Mouse (Mus musculus) forebrain, embryonic 14.5 days (tissue): ENCODE data around the gene Katnb1. TPM values are rescaled to one million over a fixed set of nuclear protein-coding genes. Genes with fewer than 3 reads are reported as not detected.

ENCODE experiments used
- ATAC-seq: fragments of 200-750 bp; cut with Nextera tagmentation; 2 replicates; pipeline ENCODE4 v1.8.0; 2017; ENCODE audit warnings: mild to moderate bottlenecking, moderate library complexity
- DNase-seq: peaks from one replicate; pipeline ENCODE4 v3.0.0-alpha.2; 2015; ENCODE audit warnings: low spot score
- H3K27ac ChIP-seq: fragments of 300-500 bp; sonication (generic); 2 replicates; pipeline ENCODE4 v1.5.1; 2014; ENCODE audit warnings: low read depth, mild to moderate bottlenecking, control low read depth, low read length, moderate library complexity
- H3K27me3 ChIP-seq: fragments of 300-500 bp; sonication (generic); replicated peaks from 2 replicates; pipeline ENCODE4 v1.6.1; 2014; ENCODE audit warnings: low read length, control low read depth, mixed read lengths; ENCODE audit not compliant: control insufficient read depth, insufficient read depth
- H3K36me3 ChIP-seq: fragments of 300-500 bp; sonication (generic); 2 replicates; pipeline ENCODE4 v1.6.1; 2014; ENCODE audit warnings: low read length, control low read depth; ENCODE audit not compliant: control insufficient read depth, insufficient read depth
- H3K4me1 ChIP-seq: fragments of 300-500 bp; sonication (generic); 2 replicates; pipeline ENCODE4 v1.6.1; 2014; ENCODE audit warnings: antibody characterized with exemption, low read length, control low read depth; ENCODE audit not compliant: control insufficient read depth, insufficient read depth
- H3K4me2 ChIP-seq: fragments of 300-500 bp; sonication (generic); 2 replicates; pipeline ENCODE4 v1.6.1; 2014; ENCODE audit warnings: mild to moderate bottlenecking, control low read depth, low read length
- H3K4me3 ChIP-seq: fragments of 300-500 bp; sonication (generic); 2 replicates; pipeline ENCODE4 v1.5.1; 2014; ENCODE audit warnings: low read depth, low read length, control low read depth
- H3K9ac ChIP-seq: fragments of 300-500 bp; sonication (generic); 2 replicates; pipeline ENCODE4 v1.6.1; 2014; ENCODE audit warnings: mild to moderate bottlenecking, low read length, control low read depth, moderate library complexity
- H3K9me3 ChIP-seq: fragments of 300-500 bp; sonication (generic); replicated peaks from 2 replicates; pipeline ENCODE4 v1.6.1; 2016; ENCODE audit warnings: low read length, control low read depth, mixed read lengths; ENCODE audit not compliant: control insufficient read depth
- WGBS: fragments of 180-500 bp; shearing (Covaris S2); extraction: QIAGEN DNeasy Blood & Tissue Kit; methylation state at CpG from one replicate; pipeline ENCODE4 v1.1.7; 2014; 5-methylcytosine and 5-hydroxymethylcytosine counted together
- polyA plus RNA-seq: library from polyadenylated mRNA; unstranded; fragments of >200 nt; fragmentation: Nextera tagmentation; extraction: Ambion mirVana; gene quantifications from 2 replicates; pipeline ENCODE4 v1.2.1, GENCODE M21; 2014

Katnb1 gene
- polyA plus RNA-seq, 1 experiment from 2014 or later, result 26.2 TPM

GRCm38 (mm10) chr8:95149426-95149825 lies 68.4 kb downstream of the Katnb1 start:
- H3K4me3 ChIP-seq, result no peak overlapping the region
- 55% methylated on average over 10 of the region's 10 CpGs for WGBS
- ATAC-seq (no peak), DNase-seq (no peak)
- no peaks in the 10 kb centered on the region for H3K27me3 ChIP-seq
- no peaks in the 10 kb centered on the region for H3K36me3 ChIP-seq
- no peak overlapping the region for H3K4me2 ChIP-seq
- no peak overlapping the region for H3K9ac ChIP-seq
- H3K4me1 ChIP-seq, result no peaks in the 10 kb centered on the region
- H3K9me3 ChIP-seq, result no peaks in the 10 kb centered on the region
- H3K27ac ChIP-seq, result no peak overlapping the region

- no peak overlapping the region for H3K4me3 ChIP-seq
- no peak overlapping the region for H3K4me2 ChIP-seq
- H3K9me3 ChIP-seq, result no peaks in the 10 kb centered on the region
- H3K27ac ChIP-seq, result no peak overlapping the region
- WGBS, result 89% methylated on average over 3 of the region's 3 CpGs
- no peaks in the 10 kb centered on the region for H3K36me3 ChIP-seq
- no peaks in the 10 kb centered on the region for H3K27me3 ChIP-seq
- H3K9ac ChIP-seq, result no peak overlapping the region
- H3K4me1 ChIP-seq, result no peaks in the 10 kb centered on the region
- no peak for ATAC-seq
- DNase-seq, result no peak
These were observed 69.6 kb downstream of the Katnb1 start for GRCm38 (mm10) chr8:95150608-95151007.

Other genes starting within 250 kb of the Katnb1 start
- gene Coq9, start 242.9 kb upstream of the Katnb1 start, polyA plus RNA-seq, result 63.1 TPM in 2 replicates
- 124 and 147 TPM in 2 replicates for gene Ciapin1, start 242.8 kb upstream of the Katnb1 start, polyA plus RNA-seq
- 163 and 174 TPM in 2 replicates for gene Polr2c, start 223.7 kb upstream of the Katnb1 start, polyA plus RNA-seq
- gene Dok4, start 204.9 kb upstream of the Katnb1 start, polyA plus RNA-seq, result 42.6 and 54.7 TPM in 2 replicates
- gene Ccdc102a, start 163.1 kb upstream of the Katnb1 start, polyA plus RNA-seq, result 6.9 and 7.9 TPM in 2 replicates
- not detected in 2 replicates for gene Adgrg5, start 157.5 kb upstream of the Katnb1 start, polyA plus RNA-seq
- 145 and 157 TPM in 2 replicates for gene Adgrg1, start 106.4 kb upstream of the Katnb1 start, polyA plus RNA-seq
- gene Adgrg3, start 63.5 kb upstream of the Katnb1 start, polyA plus RNA-seq, result 1.2 TPM in 2 replicates
- gene Drc7, start 26.1 kb upstream of the Katnb1 start, polyA plus RNA-seq, result 0.71 and 1.2 TPM in 2 replicates
- gene Kifc3, start 121.6 kb downstream of the Katnb1 start, polyA plus RNA-seq, result 8.9 and 10.7 TPM in 2 replicates
- gene Cngb1, start 225.4 kb downstream of the Katnb1 start, polyA plus RNA-seq, result 0.52 and 0.58 TPM in 2 replicates
- 0.80 and 1.0 TPM in 2 replicates for gene Tepp, start 229.4 kb downstream of the Katnb1 start, polyA plus RNA-seq